Mouse (Mus musculus): ENCODE results near the gene Stx8.
A peak's percentile ranks its signal among the peaks of the same experiment; 100 is the strongest.

Gene Stx8

DNA sequence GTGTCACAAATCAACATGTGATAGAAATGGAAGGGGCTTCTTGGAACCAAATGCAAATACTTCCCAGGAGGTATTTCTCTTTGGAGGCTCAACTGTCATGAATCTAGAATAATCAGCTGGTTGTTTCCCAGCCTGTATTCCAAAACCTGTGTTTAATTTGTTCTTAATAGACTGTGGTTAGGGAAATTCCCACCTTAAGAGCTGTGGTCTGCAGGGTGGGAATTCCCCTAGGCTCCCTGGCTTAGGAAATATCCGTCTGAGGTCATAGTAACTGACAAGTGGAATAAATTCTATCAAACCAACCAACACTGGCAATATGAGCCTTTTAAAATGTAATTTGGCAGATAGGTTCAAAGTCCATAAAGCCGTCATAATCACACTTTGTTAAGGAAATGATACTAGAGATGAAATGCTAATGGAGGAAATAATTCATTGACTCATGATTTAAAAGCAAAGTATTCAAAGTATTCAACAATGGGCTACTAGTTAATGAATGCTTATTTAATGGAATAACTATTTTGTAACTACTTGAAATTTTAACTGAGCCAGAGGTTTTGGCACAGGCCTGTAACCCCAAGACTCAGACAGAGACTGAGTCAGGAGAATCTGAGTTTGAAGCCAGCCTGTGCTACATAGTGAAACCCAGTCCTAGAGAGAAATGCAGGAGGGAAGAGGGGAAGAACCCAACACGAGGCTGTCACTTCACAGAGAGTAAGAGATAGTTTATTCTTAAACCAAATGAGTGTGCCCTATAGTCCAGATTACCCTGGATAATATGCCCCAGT is 126.2 kb downstream of the Stx8 start:
- DNase-seq = no peak

DNA sequence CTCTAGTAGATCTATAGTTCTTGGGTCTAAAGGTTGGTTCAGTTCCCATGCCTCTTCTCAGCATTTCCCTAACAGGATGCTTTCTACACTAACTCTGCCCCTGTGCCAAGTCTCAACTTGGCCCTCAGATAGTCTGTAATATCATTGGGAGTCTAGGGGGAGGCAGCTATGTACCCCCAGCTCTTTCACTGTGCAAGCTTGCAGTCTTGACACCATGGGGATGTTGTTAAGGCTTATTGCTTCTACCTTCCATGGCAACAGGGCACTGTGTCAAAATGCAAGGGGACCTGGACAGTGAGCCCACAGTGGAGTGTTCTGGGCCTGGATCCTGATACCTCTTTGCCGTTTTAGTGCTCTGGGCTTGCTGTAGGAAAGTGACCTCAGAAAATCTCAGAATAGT is 135.6 kb downstream of the Stx8 start:
- no peak for DNase-seq

DNA sequence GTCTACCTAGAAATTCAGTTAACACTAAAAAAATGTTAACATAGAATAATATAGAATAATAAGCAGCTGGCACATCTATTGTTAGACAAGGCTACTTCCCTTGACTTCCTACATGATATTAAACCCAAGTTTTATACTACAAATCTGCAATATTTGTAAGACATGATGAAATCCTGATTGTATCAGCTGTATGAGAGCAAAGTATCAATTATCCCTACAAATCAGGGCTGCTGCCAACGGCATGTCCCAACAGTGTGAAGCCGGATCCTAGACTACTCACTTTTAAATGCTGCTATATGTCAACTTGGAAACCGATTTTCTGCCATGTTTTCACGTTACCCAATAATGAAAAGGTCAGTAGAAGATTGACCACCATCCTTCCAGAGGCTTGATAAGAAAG is 137.5 kb downstream of the Stx8 start:
- no peak for DNase-seq

DNA sequence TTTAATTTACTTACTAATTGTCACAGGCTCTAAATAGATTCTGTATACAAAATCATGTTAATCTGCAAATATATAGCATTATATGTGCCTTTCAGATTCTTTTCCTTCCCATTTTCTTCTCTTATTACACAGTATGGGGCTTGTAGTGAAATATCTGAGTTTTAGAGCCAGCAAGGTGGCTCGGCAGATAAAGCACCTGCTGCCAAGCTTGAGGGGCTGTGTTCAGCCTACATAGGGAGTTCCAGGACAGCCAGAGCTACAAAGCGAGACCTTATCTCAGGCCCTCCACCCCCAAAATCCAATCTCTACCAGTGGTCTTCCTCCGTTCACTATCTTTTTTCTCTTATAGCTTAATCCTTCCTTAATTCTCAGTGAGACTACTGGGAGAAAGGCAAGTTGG is 140.1 kb downstream of the Stx8 start:
- no peak for DNase-seq

DNA sequence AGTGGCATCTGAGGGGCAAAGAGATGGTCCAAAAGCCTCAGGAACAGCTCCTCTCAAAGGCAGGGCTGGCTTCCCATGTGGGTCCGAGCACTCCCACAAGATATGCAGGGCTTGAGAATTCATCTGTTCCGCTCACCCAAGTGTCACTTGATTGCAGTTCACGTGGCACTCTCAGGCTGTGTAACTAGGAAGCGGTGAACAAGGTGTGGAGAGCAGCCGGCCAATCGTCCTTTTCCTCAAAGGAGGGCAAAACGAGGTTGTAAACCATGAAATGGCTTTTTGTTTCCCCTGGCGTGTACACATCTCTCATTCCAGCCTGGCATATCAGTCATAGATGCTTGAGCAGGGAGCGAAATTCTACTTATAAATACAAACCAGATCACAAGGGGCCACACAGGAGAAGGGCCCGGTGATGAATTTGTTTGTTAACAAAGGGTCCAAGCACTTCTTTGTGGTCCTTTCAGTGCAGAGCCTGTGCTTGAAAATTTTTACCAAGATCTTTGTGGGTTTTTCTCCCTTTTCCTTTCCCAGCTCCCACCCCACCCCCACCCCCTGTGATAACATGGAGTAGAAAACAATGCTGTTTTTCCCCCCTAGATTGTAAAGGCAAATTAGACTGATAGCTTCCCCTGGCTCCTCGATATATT is 147.6 kb downstream of the Stx8 start:
- no peak for DNase-seq

DNA sequence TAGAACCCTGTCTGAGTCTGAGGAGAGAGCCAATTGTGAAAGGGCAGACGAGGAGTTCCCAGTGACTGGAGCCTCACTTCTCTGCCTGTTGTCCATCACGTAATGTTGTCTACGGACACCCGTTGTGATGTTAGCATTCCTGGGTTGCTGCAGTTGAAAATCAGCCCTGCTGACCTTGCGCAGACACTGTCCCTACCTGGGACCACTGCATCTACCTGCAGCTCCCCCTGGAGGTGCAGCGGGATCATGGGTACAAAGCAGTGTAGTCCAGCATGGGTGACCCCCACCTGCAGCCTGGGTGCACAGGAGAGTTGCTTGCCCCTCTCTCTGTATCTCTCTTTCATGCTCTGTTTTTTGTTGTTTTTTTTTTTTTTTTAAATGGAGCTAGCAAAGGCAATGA is 148.2 kb downstream of the Stx8 start:
- DNase-seq = peak; percentile 18

DNA sequence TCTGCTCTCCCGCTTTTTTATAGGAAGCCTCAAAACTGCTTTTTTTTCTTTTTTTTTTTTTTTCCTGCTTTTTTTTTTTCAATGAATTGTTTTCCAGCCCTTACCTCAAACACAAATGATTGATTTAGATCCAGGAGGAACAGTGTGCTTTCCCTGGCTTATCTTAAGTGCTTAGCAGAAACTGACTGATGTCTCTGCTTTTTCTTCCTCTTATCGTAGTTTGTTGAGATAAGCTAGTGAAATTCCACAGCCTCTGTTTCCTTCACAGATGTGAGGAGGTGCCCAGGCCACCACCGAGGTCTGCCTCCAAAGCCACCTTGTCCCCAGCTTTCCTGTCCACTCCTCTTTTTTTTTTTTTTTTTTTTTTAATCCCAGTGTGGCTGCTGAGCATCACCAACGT is 150.2 kb downstream of the Stx8 start:
- DNase-seq = no peak

DNA sequence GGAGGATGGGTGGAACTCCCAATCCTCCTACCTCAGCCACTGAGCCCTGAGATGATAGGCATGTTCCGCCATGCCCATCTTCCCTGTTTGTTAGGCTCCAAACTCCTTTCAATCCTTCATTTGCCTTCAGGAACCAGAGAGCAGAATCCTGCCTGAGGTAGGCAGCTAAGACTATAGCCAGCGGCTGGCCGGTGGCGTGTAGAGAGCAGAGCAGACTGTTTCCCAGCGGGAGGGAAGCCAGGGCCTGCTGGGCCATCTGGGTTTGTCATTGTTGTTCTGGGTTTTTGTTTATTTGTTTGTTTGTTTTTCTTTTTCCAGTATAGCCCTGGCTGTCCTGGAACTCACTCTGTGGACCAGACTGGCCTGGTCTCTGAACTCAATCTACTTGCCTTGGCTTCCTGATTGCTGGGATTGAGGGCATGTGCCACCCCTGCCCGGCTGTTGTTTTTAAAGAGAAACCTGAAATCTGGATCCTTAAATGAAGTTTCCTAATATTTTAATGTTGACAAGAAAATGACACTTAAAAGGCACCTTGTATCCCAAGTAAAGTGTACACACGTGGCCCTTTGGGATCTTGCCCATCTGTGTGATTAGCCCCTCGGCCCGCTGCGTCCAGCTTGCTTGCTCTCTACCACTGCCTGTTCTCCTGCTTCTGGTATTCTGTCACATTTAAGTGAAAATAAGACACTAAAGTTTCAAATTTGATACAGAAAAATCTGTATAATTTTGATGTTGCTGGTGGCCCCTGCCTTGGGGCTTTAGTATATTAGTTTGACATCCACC is 152.1 kb downstream of the Stx8 start:
- DNase-seq = no peak

DNA sequence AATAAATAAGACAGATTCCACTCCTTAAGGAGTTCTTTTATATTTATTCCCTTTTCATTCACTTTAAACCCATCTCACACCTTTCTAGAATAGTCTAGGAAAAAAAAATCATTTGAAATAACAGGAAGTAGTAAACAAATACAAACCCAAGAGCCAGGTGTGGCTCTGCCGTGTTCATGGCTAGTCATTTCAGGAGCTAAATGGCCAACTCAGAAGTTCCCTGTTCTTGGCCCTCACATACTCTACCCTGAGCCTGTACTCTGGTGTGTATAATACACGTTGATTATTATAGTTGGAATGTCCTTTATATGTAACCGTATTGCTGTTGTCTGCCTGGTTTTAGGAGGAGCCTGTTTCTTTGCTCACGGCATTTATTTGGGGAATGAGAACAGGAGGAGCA is 152.7 kb downstream of the Stx8 start:
- no peak for DNase-seq

DNA sequence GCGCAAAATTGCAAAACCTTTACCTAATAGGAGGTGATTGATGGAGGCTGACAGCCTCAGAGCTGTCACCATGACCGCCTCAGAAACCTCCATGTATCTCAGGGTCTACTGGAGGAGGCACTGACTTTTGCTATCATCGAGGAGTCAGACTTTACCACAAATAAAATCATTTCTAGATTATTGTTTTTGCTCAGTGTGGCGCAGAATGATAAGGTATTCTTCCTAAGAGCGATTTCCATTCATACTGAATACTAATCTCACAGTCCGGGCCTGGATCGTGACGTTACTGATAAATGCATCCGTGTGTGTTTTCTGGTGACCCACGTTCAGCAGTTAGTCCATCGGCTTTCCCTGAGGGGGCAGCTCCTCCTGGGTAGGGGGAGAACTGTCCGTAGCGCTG is 153.1 kb downstream of the Stx8 start:
- no peak for DNase-seq

DNA sequence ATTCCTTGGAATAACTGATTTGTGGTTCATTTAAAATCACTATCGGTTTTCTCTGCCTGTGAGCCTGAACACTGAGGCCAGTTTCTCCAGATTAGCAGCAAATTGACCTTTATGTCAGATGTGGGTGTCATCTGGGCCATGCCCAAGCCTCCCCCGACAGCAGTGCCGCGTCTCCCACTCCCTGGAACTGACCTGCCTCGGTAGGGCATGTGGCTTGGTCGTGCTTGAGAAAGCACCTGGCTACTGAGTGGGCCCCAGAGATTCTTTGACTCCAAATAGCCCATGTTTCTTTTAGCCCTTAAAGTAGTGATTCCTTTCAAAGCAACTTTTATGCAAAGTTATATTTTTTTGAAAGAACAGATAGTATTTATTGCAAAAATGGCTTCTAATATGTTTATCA is 155.3 kb downstream of the Stx8 start:
- no peak for DNase-seq

DNA sequence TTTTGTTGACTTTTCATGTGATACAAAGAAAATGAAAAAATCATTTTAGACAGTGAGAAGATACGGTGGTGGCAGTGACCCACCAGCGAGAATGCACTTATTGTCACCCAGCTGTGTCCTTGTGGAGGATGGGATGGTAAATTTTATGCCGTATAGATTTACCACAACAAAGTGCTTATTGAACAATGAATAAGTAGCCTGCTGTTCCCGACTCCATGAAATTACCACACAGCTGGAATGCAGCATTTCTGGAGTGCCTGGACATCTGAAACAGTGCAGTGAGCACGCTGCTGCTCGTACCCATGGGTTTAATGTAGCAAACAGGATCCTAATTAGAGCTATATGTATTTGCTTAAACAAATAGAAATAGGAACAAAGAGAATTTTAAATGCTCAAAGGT is 155.7 kb downstream of the Stx8 start:
- no peak for DNase-seq

DNA sequence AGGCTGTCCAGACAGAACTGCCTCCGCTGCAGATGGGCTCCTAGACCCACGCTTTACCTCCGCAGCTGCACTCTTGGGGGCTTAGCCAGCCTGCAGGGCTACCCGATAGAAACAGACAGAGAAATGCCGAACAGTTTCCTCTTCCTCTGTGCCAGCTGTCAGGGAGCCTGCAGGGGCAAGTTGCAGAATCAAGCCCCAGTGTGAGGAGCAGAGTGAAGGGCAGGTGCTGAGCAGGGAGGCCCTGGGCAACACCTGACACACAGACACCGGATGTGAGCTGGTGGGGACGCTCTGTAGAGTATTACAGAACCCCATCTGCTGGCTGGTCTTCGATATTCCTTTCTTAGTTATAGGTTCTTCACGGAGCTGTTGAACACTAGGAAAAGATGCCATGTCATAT is 160.1 kb downstream of the Stx8 start:
- no peak for DNase-seq

DNA sequence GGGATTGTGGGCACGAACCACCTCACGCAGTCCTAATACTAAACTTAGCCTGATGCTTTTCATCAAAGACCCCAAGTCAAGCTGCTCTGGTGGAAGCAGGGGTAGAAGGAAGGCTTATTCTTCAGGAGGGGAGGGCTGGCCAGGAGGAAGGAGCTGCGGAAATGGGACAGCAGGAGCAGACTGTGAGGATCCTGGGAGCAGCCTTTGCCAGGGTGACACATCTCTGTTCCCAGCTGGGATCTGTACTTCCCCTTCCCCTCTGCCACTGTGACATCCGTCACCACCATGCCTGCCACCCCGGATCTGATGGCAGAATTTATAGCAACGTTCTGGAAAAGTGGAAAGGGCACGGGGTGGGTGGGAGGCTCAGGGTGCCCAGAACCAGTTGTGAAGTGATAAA is 168.5 kb downstream of the Stx8 start:
- DNase-seq = no peak

DNA sequence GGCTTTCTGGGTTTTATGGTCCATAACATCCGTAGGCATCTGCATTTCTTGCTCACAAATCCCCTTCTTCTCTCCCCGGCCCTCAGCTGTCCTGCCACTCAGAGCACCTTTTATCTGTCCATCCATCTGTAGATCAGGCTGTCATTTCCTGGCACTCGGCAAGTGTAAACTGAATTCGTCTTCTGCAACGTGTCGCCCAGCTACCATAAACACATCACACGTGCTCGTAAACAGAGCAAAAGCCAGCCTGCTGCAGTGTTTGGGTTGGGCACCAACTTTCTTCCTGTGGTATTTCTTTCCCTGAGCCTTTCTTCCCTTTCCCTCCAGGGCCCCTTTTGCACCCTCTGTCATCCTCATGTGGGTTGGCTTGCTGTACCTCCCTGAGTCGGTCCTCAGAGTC is 169.4 kb downstream of the Stx8 start:
- no peak for DNase-seq

DNA sequence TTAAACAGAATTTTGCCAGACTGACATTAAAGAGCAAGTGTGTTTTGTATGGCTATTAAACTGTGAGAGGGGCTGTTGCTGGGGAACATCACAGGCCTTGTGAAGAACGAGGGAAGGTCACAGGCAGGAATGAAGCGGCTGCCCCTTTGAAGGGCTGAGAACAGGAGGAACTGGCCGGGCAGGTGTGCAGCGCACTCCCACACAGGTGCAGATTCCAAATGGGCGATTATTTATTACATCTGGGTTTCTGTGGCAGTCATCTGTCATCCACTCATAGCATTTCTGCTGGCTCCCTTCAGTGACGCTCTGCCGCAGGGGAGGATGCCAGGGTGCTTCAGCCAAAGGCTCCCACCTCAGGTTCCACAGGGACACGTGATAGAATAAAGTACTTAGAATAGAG is 170.7 kb downstream of the Stx8 start:
- DNase-seq = no peak

DNA sequence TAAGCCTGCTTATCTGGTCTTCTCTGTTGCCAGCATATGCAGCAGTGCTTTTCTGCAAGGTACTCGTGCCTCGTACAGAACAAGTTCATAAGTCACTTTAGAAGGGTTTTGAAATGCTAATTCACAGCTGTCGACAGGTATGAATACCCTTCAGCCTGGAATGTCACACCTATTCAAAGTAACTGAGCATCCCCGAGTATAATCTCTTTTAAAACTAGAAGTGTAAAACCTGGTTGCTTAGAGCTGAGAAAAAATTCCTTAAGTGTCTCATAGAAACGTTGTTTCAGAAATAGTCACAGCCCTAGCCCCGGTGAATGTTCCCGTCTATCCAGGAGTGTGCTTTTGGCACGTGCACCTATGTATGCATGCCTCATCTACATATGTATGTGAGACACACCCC is 176.3 kb downstream of the Stx8 start:
- DNase-seq = no peak

DNA sequence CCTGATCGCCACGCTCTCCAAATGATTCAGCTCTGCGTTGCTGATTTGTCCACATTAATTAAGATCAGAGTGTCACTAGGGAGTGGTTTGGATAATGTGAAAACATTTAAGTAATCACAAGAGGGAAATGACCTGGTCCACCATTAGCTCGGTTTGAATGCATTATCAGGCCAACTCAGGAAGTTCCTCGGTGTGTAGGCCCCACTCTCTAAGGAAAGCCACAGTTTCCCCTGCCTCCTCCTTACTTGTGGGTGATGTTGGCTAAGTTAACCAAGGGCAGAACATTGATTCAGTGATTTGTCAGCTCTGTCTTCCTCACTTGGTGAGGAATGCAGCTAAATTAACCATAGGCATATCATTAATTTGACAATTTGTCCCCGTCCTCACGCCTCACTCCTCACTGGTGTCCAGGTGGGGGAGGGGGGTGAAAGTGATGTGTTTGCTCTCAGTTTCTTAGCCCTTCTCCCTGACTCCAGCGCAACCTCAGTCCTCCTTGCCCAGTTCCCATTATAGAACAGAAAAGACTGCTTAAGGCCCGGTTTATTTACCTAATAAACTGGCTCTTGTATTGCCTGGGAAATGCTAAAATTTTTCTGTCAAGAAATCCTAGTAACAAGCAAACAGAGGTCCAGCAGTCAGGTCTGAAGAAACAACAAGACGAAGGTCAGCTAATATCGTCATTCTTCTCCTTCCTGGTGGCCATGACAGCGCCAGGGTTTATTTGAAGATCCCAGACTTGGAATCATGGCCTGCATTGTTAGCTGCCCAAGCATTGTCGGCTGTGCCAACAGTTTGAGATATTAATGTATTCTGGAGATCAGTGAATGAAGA is 178.5 kb downstream of the Stx8 start:
- peak; percentile 44 for DNase-seq

DNA sequence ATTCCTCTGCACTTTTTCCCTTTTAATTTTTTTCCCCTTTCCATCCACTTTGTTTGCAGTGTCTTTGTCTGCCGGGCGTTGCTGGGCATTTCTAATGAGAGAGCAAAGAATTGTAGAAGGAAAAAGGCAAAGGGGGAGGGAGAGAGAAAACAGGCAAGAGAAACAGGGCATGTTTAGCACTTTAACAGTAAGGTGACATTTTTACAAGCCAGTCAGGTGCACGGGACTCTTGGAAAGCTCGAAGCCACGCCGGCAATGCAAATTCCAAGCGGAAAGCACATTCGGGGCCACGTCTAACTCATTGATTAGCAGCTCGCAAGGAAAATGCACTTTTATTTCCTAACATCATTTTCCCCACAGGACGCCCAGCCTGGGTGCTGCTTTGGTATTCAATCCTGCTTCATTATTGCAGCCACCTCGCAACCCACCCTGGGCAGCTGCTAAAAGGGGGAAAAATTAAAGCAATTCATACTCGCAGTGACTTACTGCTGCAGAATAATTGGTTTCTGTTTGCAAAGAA is 179.1 kb downstream of the Stx8 start:
- DNase-seq = peak; percentile 63

DNA sequence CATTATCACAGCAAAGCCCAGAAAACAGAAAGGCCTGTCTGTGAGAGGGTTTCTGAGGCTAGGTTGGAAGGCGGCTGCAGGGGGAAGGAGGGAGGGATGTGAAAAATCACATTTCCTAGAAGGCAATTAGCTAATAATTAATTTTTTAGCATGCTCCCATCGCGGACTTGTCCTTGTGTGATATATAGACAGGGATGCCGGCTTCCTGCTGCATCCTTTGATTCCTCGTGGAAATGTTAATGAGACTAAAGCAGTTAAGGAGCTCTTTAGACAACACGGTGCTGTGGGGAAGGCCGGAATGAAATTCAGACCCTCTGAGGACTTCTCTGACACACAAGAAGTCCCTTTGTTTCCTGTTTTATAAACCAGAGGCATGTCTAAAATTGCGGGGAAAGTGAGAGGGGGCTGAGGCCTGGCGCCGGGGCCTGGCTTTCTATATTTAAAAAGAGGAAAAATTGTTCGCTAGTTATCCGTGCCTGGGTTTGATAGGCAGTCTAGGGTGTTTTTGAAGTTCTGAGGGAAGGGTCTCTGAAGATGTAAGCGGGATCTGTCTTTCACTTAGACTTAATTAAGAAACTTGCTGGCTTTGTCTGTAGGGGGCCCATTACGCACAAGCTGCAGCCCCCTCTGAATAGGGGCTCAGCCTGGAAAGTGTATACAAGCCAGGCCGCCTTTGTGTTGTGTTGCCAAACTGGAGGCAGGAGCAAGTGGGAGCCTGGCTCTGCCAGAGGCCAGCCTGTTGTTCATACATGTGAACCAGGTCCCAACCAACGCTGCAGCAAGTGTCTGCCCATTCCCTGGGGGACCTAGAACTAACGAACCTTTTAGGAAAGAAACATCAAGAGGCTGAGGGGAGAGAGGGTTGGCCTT is 179.8 kb downstream of the Stx8 start:
- DNase-seq = peak; percentile 68

DNA sequence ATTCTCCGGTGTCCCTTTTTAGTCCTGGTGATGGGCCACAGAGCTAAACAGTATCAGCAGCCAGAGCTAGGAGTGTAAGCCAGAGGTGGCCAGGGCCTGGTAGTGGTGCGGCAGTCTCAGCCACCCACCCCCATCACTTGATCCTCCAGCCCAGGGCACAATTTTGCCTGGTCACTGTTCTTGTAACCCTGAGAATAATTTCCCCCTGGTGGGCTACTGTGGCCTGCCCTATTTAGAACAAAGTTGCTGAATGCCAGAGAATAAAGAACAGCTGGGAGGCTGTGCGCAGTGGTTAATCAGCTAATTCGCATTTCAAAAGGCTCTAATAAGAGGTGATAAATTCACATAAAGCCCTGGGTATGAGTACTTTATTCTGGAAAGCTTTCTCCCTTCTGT is 180.5 kb downstream of the Stx8 start:
- DNase-seq = peak; percentile 60

DNA sequence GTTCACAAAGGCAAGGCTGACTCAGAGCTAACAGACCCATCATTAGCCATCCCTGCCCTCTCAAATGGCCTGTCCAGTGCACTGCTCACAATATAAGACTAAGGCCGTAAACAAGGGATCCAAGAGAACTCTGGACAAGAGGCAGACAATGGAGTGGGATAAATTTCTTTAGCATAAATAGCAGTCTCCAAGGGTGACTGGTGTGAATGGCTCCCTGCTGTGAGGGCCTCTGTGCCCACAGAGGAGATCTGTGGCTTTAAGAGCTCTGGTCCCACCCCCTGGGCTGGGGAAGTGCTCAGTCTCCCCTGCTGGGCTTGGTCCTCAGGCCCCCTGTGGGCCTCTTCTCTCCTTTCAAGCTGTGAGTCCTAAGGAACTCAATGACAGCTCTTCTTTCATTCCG is 184.9 kb downstream of the Stx8 start:
- peak; percentile 84 for DNase-seq
